Mouse (Mus musculus): Measurements from ENCODE around the gene Gatd1.
A peak's percentile ranks its signal among the peaks of the same experiment; 100 is the strongest.
"Not testable (repeated sequence)": the region's sequence is repeated elsewhere in the genome, so short reads cannot be mapped to it uniquely, and the experiment has no call there.

Gene Gatd1

GRCm38 (mm10) chr7:141413809-141414584 lies at the start of gene Gatd1:
TSS of gene Gatd1 (minus strand) at chr7:141414136.
- DNase-seq: peak; percentile 100

GRCm38 (mm10) chr7:141462333-141462821 lies 48.4 kb upstream of the Gatd1 start:
- DNase-seq: peak; percentile 25 to 48

GRCm38 (mm10) chr7:141461521-141462332 lies 47.8 kb upstream of the Gatd1 start:
- DNase-seq: peak; percentile 34 to 53

GRCm38 (mm10) chr7:141460391-141461113 lies 46.6 kb upstream of the Gatd1 start, which contains the start of gene Cracr2b:
TSS of gene Cracr2b (plus strand) at chr7:141461094.
- peak; percentile 29 to 51 for DNase-seq

GRCm38 (mm10) chr7:141460001-141460390 lies 46.1 kb upstream of the Gatd1 start:
- DNase-seq: peak; percentile 24 to 30

GRCm38 (mm10) chr7:141459301-141459711 lies 45.4 kb upstream of the Gatd1 start:
- DNase-seq: peak; percentile 82 to 85

GRCm38 (mm10) chr7:141458661-141459060 lies 44.7 kb upstream of the Gatd1 start:
- DNase-seq: no peak

GRCm38 (mm10) chr7:141457986-141458660 lies 44.2 kb upstream of the Gatd1 start:
- DNase-seq: peak; percentile 68 to 79

GRCm38 (mm10) chr7:141457236-141457635 lies 43.3 kb upstream of the Gatd1 start:
- peak in 1 of 2 experiments; percentile 46 for DNase-seq

GRCm38 (mm10) chr7:141456739-141457138 lies 42.8 kb upstream of the Gatd1 start:
- DNase-seq: peak; percentile 28 to 33

GRCm38 (mm10) chr7:141455610-141456314 lies 41.8 kb upstream of the Gatd1 start:
- DNase-seq: peak; percentile 73 to 74

- peak; percentile 92 to 97 for DNase-seq
These were observed 41.1 kb upstream of the Gatd1 start, which contains the start of gene Pnpla2 for GRCm38 (mm10) chr7:141454967-141455551. TSS of gene Pnpla2 (plus strand) at chr7:141455198.

- no peak for DNase-seq
These were observed 39.7 kb upstream of the Gatd1 start for GRCm38 (mm10) chr7:141453636-141454035.

- no peak for DNase-seq
These were observed 38.0 kb upstream of the Gatd1 start for GRCm38 (mm10) chr7:141451928-141452327.

- peak; percentile 96 to 97 for DNase-seq
These were observed 33.4 kb upstream of the Gatd1 start, which contains the start of gene Rplp2 for GRCm38 (mm10) chr7:141447110-141447991. TSS of gene Rplp2 (plus strand) at chr7:141447370.

GRCm38 (mm10) chr7:141446374-141446773 lies 32.4 kb upstream of the Gatd1 start:
- not testable (repeated sequence) for DNase-seq

- peak; percentile 28 to 55 for DNase-seq
These were observed 29.9 kb upstream of the Gatd1 start, which contains the start of gene Pidd1 for GRCm38 (mm10) chr7:141443828-141444237. TSS of gene Pidd1 (minus strand) at chr7:141444025.

GRCm38 (mm10) chr7:141443081-141443821 lies 29.3 kb upstream of the Gatd1 start:
- DNase-seq: peak in 1 of 2 experiments; percentile 33

GRCm38 (mm10) chr7:141442199-141442598 lies 28.3 kb upstream of the Gatd1 start:
- DNase-seq: no peak

Measured in cerebellum, postnatal 25 days (tissue).